Mouse (Mus musculus): Measurements from ENCODE around the gene Dock11.

Dock11 gene

GRCm38 (mm10) chrX:35946394-35946793, 57.8 kb downstream of the Dock11 start:
- in situ Hi-C loops (cut with MseI, MboI), result no loop called here

- in situ Hi-C loops (cut with MseI, MboI), result no loop called here
These were observed 61.5 kb downstream of the Dock11 start for GRCm38 (mm10) chrX:35950135-35950534.

DNA sequence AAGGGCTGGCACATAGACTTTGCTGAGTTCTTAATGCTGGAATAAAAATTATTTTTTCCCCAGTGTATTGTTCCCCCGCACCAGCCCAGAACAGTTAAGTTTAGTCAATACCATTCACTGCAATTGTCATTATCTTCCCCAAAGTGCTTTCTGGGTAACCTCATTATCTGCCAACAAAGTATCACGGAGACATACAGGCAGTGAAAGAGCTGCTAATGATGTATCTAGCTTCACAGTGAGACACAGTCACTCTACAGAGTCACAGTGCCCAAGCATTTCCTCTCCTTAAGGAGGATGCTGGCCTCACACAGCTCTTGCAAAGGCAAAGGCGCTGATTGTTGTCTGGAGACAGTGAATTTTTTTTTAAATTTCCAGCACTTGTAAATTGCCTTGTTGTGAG, 63.3 kb downstream of the Dock11 start:
- in situ Hi-C loops (cut with MseI, MboI), result no loop called here

- in situ Hi-C loops (cut with MseI, MboI), result no loop called here
These were observed 64.0 kb downstream of the Dock11 start for GRCm38 (mm10) chrX:35952521-35953095.

DNA sequence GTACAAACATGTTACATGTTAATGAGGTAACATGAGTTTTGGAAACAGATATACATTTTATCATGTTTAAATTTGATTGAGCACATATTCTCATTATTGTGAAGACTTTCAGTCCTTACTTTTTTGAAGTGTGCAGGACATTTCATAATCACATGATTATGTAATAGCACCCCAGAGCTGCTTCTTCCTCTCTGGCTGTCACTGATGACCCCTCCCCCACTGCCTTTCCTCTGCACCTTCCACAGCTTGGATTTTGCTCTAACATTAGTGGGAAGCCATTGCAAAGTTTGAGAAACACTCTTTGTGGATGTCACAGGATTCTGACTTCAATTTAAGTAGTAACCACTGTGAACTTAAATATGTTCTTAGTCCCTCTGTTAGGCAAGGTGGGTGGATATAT, 67.6 kb downstream of the Dock11 start:
- in situ Hi-C loops (cut with MseI, MboI), result no loop called here

GRCm38 (mm10) chrX:35963087-35963486, 74.5 kb downstream of the Dock11 start:
- in situ Hi-C loops (cut with MseI, MboI), result no loop called here

DNA sequence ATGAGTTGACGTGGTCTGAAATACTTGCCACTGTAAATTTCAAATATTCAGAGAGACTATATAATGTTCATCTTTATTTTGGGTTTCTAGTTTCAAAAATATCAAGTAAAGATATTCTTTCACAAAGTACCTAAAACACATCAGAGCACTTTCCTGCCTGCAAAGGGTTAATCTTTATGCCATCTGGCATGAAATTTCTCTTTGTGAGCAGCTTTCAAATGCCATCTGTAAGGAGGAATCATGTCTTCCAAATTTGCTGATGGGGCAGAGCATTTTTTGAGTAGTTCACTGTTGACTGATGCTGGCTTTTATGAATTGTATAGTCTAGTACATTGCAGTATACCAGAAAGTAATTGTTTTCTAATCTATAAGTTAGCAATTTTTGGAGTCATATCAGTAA, 80.6 kb downstream of the Dock11 start:
- in situ Hi-C loops (cut with MseI, MboI), result no loop called here

DNA sequence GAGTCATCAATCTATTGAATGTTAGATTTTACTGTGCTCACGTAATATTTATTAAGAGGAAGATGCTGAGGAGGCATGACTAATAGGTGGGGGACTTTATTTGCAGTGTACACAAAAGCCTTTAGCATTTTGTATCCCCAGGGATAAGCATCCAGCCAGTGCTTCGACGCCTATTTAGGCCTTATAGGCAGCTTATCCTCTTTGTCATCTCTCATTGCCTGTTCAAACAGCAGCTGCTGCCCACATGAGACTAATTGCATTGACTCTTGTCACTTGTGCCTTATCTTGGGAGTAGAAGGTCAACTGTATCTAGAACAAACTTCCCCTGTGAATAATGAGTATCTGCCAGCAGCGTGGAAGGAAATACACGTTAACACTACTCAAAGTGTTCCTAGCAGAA, 88.0 kb downstream of the Dock11 start:
- in situ Hi-C loops (cut with MseI, MboI), result no loop called here

GRCm38 (mm10) chrX:35987981-35988380, 99.3 kb downstream of the Dock11 start:
- in situ Hi-C loops (cut with MseI, MboI), result no loop called here

DNA sequence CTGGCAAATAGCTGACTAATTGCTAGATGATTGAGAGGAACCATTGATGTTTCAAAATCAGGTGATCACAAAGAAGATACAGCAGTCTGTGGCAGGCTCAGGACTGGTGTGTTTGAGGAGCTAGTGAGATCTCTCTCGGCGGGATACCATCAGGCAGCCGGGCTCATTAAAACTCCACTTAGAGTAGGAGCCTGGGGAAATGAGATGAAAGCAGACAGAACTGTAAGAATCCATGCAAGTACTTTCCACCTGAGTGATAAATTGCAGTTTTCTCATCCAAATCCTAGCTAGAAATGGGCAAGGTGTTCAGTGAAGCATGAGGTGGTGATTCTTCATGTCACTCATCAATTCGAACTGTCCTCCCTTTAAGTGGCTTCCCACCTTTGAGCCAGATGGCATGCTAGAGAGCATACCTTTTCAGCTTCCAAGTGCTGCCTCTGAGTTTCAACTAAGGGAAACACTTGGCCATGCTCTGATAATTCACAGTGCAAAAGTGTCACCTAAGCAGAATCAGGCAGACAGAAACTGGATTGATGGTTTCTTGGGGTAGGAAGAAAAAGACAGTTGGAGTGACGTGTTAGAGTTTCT, 102.0 kb downstream of the Dock11 start:
- in situ Hi-C loops (cut with MseI, MboI), result loop anchor here in 1 of 2 experiments (10.0 kb wide), 2 partner anchors 116 to 146 kb away; no protein-coding TSS in a partner anchor

DNA sequence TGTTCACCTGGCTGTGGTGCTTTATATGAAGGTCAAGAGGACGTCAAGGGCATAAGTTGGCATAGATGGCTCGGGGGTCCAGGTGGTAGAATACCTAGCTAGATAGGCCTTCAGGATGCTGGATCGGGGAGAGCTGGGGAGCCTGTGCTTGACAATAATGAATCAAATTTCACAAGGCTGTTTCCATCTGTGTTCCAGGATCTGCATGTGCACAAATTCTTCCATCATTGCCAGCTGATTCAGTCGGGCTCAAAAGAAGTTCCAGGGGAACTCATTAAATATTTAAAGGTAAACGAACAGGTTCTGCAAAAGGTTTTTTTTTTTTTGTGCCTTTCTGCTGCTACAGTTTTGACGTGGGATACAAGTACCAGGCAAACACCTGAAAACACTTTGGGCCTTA, 105.6 kb downstream of the Dock11 start:
- in situ Hi-C loops (cut with MseI, MboI), result loop anchor here in 1 of 2 experiments (10.0 kb wide), 2 partner anchors 119 to 149 kb away; no protein-coding TSS in a partner anchor

- in situ Hi-C loops (cut with MseI, MboI), result loop anchor here (5.0 to 10.0 kb wide), 3 partner anchors 122 to 165 kb away; no protein-coding TSS in a partner anchor
These were observed 108.4 kb downstream of the Dock11 start for GRCm38 (mm10) chrX:35997004-35997403.

DNA sequence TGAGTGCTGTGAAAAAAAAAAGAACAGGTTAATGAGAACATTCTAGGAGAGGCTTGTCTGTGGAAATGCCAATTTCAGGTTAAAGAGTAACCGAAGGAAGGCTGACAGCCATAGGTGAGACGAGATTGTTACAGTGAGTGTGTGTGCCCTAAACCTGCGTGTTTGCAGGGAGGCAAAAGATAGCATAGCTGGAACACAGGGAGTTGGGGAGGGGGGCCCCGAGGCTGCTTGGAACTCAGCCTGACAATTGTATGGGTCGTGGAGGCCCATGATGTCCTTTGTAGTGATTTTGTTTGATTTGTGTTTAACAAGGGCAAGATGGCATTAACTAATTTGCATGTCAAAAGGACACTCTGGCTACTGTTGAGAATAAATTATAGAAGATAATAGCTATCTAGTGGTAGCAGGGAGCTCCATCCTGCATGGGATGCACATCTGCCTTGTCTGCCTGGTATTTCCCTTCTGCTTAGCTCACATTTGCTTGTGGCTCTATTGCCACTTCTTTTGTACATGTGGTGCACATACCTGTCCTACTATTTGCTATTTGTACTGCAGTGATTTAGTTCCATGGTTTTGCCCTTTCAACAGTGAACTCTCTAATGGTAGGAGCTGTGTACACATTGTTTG, 109.3 kb downstream of the Dock11 start:
- in situ Hi-C loops (cut with MseI, MboI), result loop anchor here (5.0 to 10.0 kb wide), 3 partner anchors 123 to 166 kb away; no protein-coding TSS in a partner anchor

GRCm38 (mm10) chrX:36025651-36026050, 137.0 kb downstream of the Dock11 start:
- in situ Hi-C loops (cut with MseI, MboI), result no loop called here

DNA sequence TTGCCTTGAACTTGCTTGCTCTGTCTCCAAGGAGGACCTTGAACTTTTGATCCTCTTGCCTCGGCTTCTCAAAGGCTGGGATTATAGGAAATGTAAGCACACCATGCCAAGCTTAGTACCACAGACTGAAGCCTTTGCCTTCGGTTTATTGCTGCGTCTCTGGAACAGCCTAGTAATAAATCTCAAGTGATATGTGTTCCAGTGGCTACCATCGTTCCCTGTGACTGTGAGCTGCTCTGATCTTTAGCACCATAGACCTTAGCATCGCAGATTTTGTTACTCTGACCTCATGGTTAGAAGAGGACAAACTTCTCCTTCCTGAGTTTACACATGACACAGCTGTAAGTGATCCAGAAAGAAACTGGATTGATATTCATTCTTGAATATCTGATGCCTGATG, 142.5 kb downstream of the Dock11 start:
- in situ Hi-C loops (cut with MseI, MboI), result no loop called here

DNA sequence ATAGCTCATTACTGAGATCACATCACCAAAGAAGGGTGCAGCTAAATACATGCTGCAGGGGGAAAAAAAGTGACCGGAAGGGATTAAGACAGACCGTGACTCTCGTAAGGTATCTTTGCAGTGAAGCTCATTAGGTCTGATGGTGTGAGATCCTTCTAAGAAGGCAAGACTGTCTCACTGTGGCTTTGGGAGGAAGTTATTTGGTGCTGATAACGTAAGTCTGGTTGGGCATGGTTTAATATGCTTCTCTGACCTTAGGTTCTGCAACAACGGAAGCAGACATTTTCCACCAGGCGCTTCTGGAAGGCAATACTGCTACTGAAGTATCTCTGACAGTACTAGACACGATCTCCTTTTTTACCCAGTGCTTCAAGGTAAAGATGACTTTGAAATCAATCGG, 145.4 kb downstream of the Dock11 start:
- in situ Hi-C loops (cut with MseI, MboI), result no loop called here

GRCm38 (mm10) chrX:36045731-36046130, 157.1 kb downstream of the Dock11 start:
- in situ Hi-C loops (cut with MseI, MboI), result no loop called here

GRCm38 (mm10) chrX:36047451-36047850, 158.8 kb downstream of the Dock11 start:
- in situ Hi-C loops (cut with MseI, MboI), result no loop called here

DNA sequence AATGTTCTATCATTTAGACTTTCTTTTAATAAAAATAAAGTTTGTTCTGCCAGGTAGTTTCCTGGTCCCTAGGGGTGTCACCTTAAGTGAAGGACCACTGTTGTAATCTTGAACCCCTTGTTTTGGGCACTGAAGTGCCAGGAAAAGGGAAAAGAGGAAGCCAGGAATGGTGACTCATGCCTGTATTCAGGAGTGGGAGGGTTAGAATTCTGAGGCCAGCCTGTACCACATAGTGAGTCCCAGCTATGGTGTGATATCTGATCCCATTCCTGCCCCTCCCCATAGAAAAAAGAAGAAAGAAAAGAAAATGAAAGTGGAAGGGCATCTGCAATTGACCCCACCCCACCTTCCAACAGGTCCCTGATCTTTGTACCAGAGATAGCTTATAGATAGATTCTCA, 161.7 kb downstream of the Dock11 start:
- in situ Hi-C loops (cut with MseI, MboI), result no loop called here

DNA sequence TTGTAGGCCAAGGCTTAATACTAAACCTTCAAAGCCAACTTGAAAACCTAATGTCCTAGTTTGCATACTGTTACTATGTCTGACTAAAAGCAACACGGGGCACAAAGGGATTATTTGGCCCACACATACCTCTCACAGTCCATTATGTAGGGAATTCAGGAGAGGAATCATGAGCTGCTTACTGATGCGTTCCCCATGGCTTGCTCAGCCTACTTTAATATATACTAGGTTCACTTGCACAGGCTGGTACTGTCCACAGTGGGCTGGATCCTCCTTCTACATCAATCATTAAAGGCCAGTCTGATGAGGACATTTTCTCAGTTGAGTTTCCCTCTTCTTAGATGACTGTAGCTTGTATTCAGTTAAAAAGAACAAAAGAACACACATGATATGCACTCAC, 185.4 kb downstream of the Dock11 start:
- in situ Hi-C loops (cut with MseI, MboI), result no loop called here

DNA sequence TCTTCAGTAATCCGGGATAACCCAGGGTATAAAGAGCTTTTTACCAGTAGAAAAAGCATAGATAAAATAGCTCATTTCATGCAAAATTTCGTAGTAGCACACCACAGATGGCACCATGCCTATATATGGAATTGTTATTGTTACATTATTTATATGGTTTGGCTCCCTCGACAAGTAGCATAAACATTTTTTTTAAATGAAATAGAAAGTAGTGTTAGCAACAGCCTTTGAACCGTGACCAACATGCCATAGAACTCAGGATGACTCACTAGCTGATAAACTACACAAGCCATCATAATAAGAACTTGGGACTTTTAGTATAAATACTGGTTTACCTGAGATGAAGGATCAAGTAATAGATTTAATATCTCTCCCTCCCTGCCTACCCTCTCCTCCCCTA, 188.5 kb downstream of the Dock11 start:
- in situ Hi-C loops (cut with MseI, MboI), result no loop called here

- in situ Hi-C loops (cut with MseI, MboI), result no loop called here
These were observed 194.3 kb downstream of the Dock11 start for GRCm38 (mm10) chrX:36082917-36083316.

Measured in mouse trophoblast stem cell (cell line).